Comparison of ENCODE assay signal across 9 mouse cellular contexts in the genomic region with DNA sequence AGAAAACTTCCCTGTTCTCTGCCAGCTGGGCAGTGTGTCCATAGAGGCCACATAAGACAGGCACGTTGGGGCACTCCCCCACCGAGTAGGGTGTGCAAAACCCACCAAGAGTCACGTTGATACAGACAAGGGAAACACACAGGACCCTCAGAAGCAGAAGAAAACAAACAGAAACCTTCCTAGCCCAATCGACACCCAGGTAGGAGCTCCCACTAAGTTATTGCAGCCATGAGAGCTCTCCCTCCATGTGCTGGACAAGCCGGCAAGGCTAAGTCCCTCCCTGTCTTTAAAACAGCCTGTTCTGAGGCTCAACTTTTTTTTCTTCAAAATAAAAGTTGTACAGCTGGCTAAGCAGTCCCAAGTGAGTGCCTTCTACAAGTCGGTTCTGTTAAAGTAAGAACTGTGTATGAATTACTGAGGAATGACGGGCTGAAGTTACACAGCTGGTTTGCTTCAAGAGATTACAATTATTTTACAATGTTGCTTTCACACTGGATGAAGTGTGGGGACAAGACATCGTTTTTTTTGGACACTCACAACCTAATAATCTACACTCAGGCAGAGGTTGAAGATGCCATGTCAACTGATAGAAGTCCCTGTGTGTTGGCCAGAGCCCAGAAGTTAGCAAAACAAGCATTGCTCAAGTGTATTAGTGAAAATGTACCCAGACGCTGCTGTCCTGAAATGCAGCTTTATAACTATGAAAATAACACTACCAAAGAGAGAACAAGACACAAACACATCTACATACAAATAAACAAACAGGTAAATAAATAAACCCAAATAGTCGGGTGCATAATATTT.
DNase-seq lines count a peak whose midpoint lies in the region; ATAC-seq and TF ChIP-seq lines count a peak whose summit lies in the region.
"Had no signal": no experiment of that assay in that cellular context is flagged by ENCODE, and none has a peak within 500 bp of the region (broad histone marks: within the 10 kb centered on the region; RNA-seq: fewer than 3 reads in every experiment).

No protein-coding gene starts in this region.

- TF ChIP-seq EP300 in heart, adult 2 months (IDR thresholded peaks at IDR 0.05; ENCODE audit: insufficient read depth, low read depth, low read length) = no peak

- peak; percentile 87 for ATAC-seq in kidney, embryonic 15.5 days (replicated peaks; ENCODE audit: low FRiP score)
- peak; percentile 48 for ATAC-seq in megakaryocyte, adult 5-6 weeks (ENCODE audit: poor library complexity, severe bottlenecking)
- no peak for ATAC-seq in midbrain, embryonic 16.5 days
- ATAC-seq in activated CD4-positive, CD25-positive, alpha-beta regulatory T cell, adult 4 months = no peak

- 28% methylated on average over 10 of the region's 10 CpGs for whole genome bisulfite sequencing in heart, adult 2 months
- 30% methylated on average over 10 of the region's 10 CpGs for WGBS in kidney, embryonic 15.5 days
- WGBS in midbrain, embryonic 16.5 days = 71% methylated on average over 10 of the region's 10 CpGs

- H3K4me2 ChIP-seq in kidney, embryonic 15.5 days = peak overlapping the region; percentile 53
- no peak overlapping the region for H3K4me2 ChIP-seq in midbrain, embryonic 16.5 days (ENCODE audit: low read length)
- H3K4me2 ChIP-seq: neural tube, embryonic 12.5 days had no signal

- TF ChIP-seq CTCF in heart, adult 2 months (IDR thresholded peaks at IDR 0.05) = no peak

- H3K9me3 ChIP-seq in kidney, embryonic 15.5 days (replicated peaks) = no peaks in the 10 kb centered on the region
- no peaks in the 10 kb centered on the region for H3K9me3 ChIP-seq in midbrain, embryonic 16.5 days (replicated peaks; ENCODE audit: control insufficient read depth, low read length, poor library complexity, severe bottlenecking)
- H3K9me3 ChIP-seq: neural tube, embryonic 12.5 days had no signal

- peak overlapping the region; percentile 46 for H3K4me3 ChIP-seq in heart, adult 2 months
- peak overlapping the region; percentile 36 for H3K4me3 ChIP-seq in kidney, embryonic 15.5 days (replicated peaks)
- H3K4me3 ChIP-seq in midbrain, embryonic 16.5 days (ENCODE audit: low read depth, low read length) = no peak overlapping the region
- H3K4me3 ChIP-seq: neural tube, embryonic 12.5 days had no signal

- H3K27me3 ChIP-seq in heart, adult 2 months (ENCODE audit: control insufficient read depth, insufficient read depth, low read length) = no peaks in the 10 kb centered on the region
- H3K27me3 ChIP-seq in kidney, embryonic 15.5 days = no peaks in the 10 kb centered on the region
- no peaks in the 10 kb centered on the region for H3K27me3 ChIP-seq in midbrain, embryonic 16.5 days (ENCODE audit: control insufficient read depth, insufficient read depth, low read depth, low read length)
- H3K27me3 ChIP-seq: neural tube, embryonic 12.5 days had no signal

- TF ChIP-seq POLR2A in heart, adult 2 months (IDR thresholded peaks at IDR 0.05; ENCODE audit: insufficient read depth, low read depth, low read length) = peak; percentile 60

- no peaks in the 10 kb centered on the region for H3K36me3 ChIP-seq in heart, adult 2 months (ENCODE audit: control insufficient read depth, insufficient read depth, low read length)
- no peaks in the 10 kb centered on the region for H3K36me3 ChIP-seq in kidney, embryonic 15.5 days
- H3K36me3 ChIP-seq in midbrain, embryonic 16.5 days (ENCODE audit: control insufficient read depth, insufficient read depth, low read length) = no peaks in the 10 kb centered on the region
- H3K36me3 ChIP-seq: neural tube, embryonic 12.5 days had no signal

- intact Hi-C loops in heart, adult 2 months (cut with DNase I) = loop anchor here (5.0 to 10.0 kb wide), 2 partner anchors 57 to 174 kb away; no protein-coding TSS in a partner anchor
- intact Hi-C loops in left cerebral cortex, postnatal 4 days (cut with DNase I) = no loop called here

- peak; percentile 93 for DNase-seq in adipocyte (ENCODE audit: low spot score)
- DNase-seq in heart, adult 2 months = peak; percentile 41 to 43
- DNase-seq in left cerebral cortex, postnatal 4 days = no peak
- no peak for DNase-seq in B cell, adult 2 months

- no peaks in the 10 kb centered on the region for H3K79me2 ChIP-seq in heart, adult 2 months (replicated peaks; ENCODE audit: control insufficient read depth, insufficient read depth, low read length)

- peak overlapping the region; percentile 65 for H3K27ac ChIP-seq in heart, adult 2 months
- peak overlapping the region; percentile 66 for H3K27ac ChIP-seq in kidney, embryonic 15.5 days
- no peak overlapping the region for H3K27ac ChIP-seq in midbrain, embryonic 16.5 days (ENCODE audit: low read length)
- H3K27ac ChIP-seq: neural tube, embryonic 12.5 days had no signal

- H3K4me1 ChIP-seq in heart, adult 2 months (ENCODE audit: control insufficient read depth, insufficient read depth, low read length) = no peaks in the 10 kb centered on the region
- no peaks in the 10 kb centered on the region for H3K4me1 ChIP-seq in kidney, embryonic 15.5 days
- H3K4me1 ChIP-seq in midbrain, embryonic 16.5 days (ENCODE audit: control insufficient read depth, insufficient read depth, low read length) = no peaks in the 10 kb centered on the region
- H3K4me1 ChIP-seq: neural tube, embryonic 12.5 days had no signal

- H3K9ac ChIP-seq in heart, adult 2 months (ENCODE audit: low read depth, low read length) = peak overlapping the region; percentile 60
- 0 out of 2 replicates have a peak overlapping the region, but pooled peaks have one; percentile 29 for H3K9ac ChIP-seq in kidney, embryonic 15.5 days
- H3K9ac ChIP-seq in midbrain, embryonic 16.5 days (ENCODE audit: low read depth, low read length) = no peak overlapping the region
- H3K9ac ChIP-seq: neural tube, embryonic 12.5 days had no signal

Comparison
In these comparisons a context has a peak if more than half of its experiments do, and no peak if none do; other contexts are left out.
1. DNase-seq: peak in adipocyte (single experiment) and heart, adult 2 months (2 of 2); none in left cerebral cortex, postnatal 4 days (single experiment) and B cell, adult 2 months (0 of 2).
2. ATAC-seq: peak in kidney, embryonic 15.5 days (single experiment) and megakaryocyte, adult 5-6 weeks (single experiment); none in midbrain, embryonic 16.5 days (single experiment) and activated CD4-positive, CD25-positive, alpha-beta regulatory T cell, adult 4 months (single experiment).